Mouse (Mus musculus): ENCODE data around the gene Dyrk3. TPM values are rescaled to one million over a fixed set of nuclear protein-coding genes. Genes with fewer than 3 reads are reported as not detected.

Dyrk3 gene
- polyA plus RNA-seq, 1 experiment from 2014 or later, result 17.6 TPM

DNA sequence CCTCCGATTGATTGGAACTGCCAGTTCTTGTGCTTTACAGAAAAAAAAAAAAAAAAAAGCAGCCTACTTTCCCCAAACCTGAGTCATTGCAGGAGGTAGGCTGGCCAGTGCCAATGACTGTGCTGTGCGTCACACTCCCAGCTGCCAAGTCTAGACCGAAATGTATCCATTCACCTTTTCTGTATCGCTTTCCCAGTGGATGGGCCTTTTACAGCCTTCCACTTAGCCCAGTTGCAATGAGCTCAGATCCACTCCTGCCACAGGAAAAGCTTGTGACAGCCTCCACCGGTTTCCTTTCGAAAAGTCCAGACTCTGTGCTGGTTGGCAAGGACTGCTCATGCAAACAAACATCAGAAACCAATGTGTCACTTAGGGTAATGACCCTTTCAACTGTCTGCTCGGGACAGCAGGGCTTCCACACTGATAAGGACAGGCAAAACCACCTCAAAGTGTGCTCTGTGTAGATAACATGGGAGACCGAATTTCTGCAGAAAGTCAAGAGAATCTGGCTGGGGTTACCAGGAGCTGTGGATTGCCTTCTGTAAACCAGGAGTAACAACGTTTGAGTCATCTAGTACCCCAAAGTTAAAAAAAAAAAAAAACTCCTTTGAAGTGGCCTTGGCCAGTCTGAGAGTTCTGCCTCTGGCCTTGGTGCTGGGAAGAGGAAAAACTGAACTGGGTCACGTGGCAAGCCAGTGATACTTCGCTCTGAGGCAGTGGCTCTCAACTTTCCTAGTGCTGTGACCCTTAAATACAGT is 12.0 kb downstream of the Dyrk3 start:
- H3K27me3 ChIP-seq (replicated peaks), result peaks cover 7% of the 10 kb centered on the region; the same call in 1 of the 2 replicates
- H3K4me1 ChIP-seq, result peaks cover 63% of the 10 kb centered on the region
- peak overlapping the region; percentile 51 for H3K4me3 ChIP-seq
- peaks cover 13% of the 10 kb centered on the region; the same call in 1 of the 2 replicates for H3K9me3 ChIP-seq (replicated peaks)
- peaks cover 45% of the 10 kb centered on the region for H3K36me3 ChIP-seq
- peak overlapping the region; percentile 99 for H3K27ac ChIP-seq
- peak; percentile 97 for ATAC-seq
- peak overlapping the region; percentile 71 for H3K4me2 ChIP-seq
- 9% methylated on average over 11 of the region's 11 CpGs for WGBS (ENCODE audit: insufficient replicate concordance)
- H3K9ac ChIP-seq, result peak overlapping the region; percentile 67

DNA sequence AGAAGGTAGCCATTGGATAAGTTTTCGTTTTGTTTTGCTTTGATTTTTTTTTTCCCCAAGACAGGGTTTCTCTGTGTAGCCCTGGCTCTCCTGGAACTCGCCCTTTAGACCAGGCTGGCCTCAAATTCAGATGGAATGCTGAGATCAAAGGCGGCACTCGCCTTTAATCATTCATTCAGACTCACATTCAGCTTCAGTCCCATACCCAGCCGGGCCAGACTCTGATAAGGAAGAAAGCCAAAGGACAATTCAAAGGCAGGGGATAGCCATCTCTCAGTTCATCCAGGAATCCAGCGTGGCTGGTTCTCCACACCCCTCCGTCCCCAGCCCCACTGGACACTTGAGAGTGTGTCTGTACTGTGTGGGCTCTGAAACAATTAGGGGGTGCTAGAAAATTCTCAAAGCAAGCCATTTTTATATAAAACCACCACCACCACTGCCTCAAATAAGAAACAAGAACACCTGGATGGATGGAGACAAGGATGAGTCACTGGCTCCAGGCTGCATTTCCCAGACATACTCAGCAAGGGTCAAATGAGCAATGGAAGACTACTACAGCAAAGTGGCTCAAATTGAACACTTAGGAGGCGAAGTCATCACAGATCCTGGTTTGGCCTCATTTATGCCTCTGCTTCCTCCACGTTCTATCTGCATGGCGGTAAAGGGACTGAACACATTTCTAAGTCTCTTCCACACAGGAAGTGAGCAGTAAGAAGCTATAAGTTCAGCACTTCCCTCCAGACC is 14.4 kb downstream of the Dyrk3 start:
- 59% methylated on average over 10 of the region's 10 CpGs for WGBS (ENCODE audit: insufficient replicate concordance)
- peaks cover 7% of the 10 kb centered on the region; the same call in 1 of the 2 replicates for H3K27me3 ChIP-seq (replicated peaks)
- H3K27ac ChIP-seq, result no peak overlapping the region
- H3K4me2 ChIP-seq, result no peak overlapping the region
- H3K4me1 ChIP-seq, result peaks cover 61% of the 10 kb centered on the region
- no peak overlapping the region for H3K4me3 ChIP-seq
- H3K9ac ChIP-seq, result no peak overlapping the region
- H3K9me3 ChIP-seq (replicated peaks), result no peaks in the 10 kb centered on the region
- peaks cover 20% of the 10 kb centered on the region for H3K36me3 ChIP-seq
- ATAC-seq, result no peak

DNA sequence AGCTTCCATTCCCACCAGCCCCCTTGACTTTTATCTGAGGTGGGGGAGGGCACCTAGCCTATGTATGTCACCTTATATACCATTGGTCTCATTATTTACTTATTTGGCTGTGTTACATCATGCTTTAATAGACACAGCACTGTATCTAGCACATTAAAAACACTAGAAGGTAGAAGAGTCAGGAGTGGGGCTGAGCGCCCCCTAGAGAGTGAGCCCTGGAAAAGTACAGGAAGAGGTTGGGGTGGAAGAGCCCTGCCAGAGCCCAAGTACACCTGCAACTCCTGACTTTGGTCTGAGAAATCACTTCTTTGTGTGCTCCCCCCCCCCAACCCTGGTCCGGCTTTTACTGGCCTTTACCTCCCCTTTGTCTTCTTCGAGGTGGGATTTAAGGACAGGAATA is 16.2 kb downstream of the Dyrk3 start:
- no peak for ATAC-seq
- no peak overlapping the region for H3K9ac ChIP-seq
- H3K27ac ChIP-seq, result no peak overlapping the region
- no peaks in the 10 kb centered on the region for H3K9me3 ChIP-seq (replicated peaks)
- peaks cover 53% of the 10 kb centered on the region for H3K4me1 ChIP-seq
- H3K36me3 ChIP-seq, result peaks cover 3% of the 10 kb centered on the region
- H3K4me2 ChIP-seq, result no peak overlapping the region
- peaks cover 7% of the 10 kb centered on the region; the same call in 1 of the 2 replicates for H3K27me3 ChIP-seq (replicated peaks)
- no peak overlapping the region for H3K4me3 ChIP-seq
- 23% methylated on average over 3 of the region's 3 CpGs for WGBS (ENCODE audit: insufficient replicate concordance)

DNA sequence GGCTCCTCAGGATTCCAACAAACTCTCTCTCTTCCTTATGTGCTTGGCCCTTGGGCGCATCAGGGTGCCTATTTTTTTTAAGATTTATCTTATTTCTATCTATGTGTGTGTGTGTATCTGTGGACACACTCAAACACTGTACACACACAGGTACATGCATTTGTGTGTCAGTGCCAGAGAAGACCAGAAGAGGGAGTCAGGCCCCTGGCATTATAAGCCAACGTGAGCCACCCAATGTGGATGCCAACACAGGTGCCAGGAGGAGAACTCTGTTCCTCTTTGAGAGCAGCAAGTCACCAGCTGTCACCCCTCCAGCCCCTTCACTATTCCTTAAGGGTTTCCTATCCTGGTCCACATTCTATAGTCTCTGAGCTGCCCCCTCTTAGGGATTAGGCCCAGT is 19.1 kb downstream of the Dyrk3 start:
- Histone ChIP-seq H3K4me2 (no peak overlapping the region), H3K9me3 (replicated peaks) (no peaks in the 10 kb centered on the region), H3K4me1 (peaks cover 28% of the 10 kb centered on the region), H3K27me3 (replicated peaks) (peaks cover 21% of the 10 kb centered on the region), H3K27ac (no peak overlapping the region), H3K36me3 (no peaks in the 10 kb centered on the region), H3K9ac (no peak overlapping the region), H3K4me3 (no peak overlapping the region)
- peak; percentile 49 for ATAC-seq
- WGBS (ENCODE audit: insufficient replicate concordance), result 42% methylated on average over 2 of the region's 2 CpGs

DNA sequence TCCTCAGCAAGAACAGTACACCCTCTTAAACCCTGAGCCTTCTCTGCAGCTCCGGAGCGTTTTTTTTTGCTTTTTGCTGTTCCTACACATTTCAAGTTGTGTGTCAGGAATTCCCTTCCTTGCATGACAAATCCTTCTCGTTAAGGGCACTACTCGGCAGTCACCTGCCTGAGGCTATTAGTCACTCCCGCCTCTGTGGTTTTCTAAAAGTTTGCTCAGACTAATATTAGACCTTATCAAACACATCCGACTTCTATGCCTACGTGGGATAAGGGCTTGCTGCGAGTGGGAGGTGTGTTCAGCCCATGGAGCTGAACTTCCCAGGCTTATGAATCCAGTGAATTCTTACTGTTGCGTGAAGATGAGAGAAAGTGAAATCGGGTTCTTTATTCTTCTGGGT is 19.6 kb downstream of the Dyrk3 start:
- ATAC-seq, result no peak
- H3K4me1 ChIP-seq, result peaks cover 23% of the 10 kb centered on the region
- no peak overlapping the region for H3K27ac ChIP-seq
- no peak overlapping the region for H3K9ac ChIP-seq
- no peak overlapping the region for H3K4me2 ChIP-seq
- no peak overlapping the region for H3K4me3 ChIP-seq
- H3K36me3 ChIP-seq, result no peaks in the 10 kb centered on the region
- WGBS (ENCODE audit: insufficient replicate concordance), result 39% methylated on average over 10 of the region's 10 CpGs
- peaks cover 24% of the 10 kb centered on the region for H3K27me3 ChIP-seq (replicated peaks)
- H3K9me3 ChIP-seq (replicated peaks), result no peaks in the 10 kb centered on the region

DNA sequence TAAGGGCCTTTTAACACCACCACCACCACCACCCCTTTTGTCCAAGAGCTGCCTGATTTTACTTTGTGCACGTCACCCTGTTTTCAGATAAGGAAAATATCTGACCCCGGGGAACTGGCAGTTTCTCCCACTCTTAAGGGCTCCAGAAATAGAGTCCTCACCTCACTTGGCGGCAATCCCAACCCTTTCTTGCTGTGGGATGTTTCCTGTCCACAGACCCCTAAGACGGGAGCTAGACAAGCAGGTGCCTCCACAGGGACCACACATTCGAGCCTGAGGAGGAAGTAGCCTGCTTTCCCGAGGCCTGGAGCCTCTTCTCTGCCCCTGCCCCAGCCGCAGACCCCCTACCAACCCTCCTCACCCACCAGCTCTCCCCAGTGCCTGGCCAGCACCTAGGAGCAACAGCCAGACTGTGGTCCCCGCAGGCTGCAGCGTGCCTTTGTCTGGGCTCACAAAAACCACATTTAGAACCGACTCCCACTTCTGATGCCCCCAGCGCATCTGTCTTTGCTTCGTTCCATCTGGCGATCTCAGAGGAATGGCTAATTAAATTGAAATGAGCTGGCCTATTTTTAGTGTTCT is 21.6 kb downstream of the Dyrk3 start:
- Histone ChIP-seq H3K36me3 (no peaks in the 10 kb centered on the region), H3K27ac (no peak overlapping the region), H3K4me1 (peaks cover 16% of the 10 kb centered on the region), H3K27me3 (replicated peaks) (peaks cover 16% of the 10 kb centered on the region), H3K4me3 (no peak overlapping the region), H3K4me2 (no peak overlapping the region), H3K9ac (no peak overlapping the region), H3K9me3 (replicated peaks) (no peaks in the 10 kb centered on the region)
- 39% methylated on average over 13 of the region's 13 CpGs for WGBS (ENCODE audit: insufficient replicate concordance)
- ATAC-seq, result no peak

DNA sequence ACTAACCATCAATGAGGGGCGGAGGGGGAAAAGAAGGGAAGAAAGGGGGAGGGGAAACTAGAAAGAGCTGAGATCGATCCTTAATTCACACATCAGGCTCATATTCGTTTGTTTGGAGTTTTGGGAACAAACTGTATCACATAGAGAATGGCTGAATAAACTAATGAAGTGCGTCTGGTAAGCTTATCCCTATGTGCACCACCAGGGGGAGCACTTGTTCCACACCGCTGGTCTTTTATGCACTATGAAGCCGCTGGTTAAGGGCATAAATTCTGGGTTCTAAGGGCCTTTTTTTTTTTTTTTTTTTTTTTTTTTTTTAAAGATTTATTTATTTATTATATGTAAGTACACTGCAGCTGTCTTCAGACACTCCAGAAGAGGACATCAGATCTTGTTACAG is 22.2 kb downstream of the Dyrk3 start:
- ATAC-seq, result peak; percentile 42; the same call in 1 of the 2 replicates
- H3K9ac ChIP-seq, result no peak overlapping the region

DNA sequence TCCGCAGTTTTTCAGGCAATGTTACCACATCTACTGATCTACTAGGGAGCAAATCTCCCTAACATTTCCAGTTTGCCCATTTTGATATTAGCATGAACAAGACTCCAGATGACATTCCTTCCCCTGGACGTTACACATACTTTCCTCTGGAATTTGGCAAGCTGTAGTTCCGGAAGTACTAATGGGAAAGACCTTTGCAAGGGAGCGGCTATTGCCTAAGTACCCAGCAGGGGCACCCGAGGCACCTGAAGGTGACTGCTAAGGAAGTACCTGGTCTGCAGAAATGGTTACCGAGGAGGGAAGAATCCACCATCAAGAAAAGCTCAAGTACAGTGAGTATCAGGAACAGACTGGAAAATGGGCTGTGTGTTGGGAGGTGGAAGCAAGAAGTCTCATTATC is 25.6 kb downstream of the Dyrk3 start:
- no peaks in the 10 kb centered on the region for H3K9me3 ChIP-seq (replicated peaks)
- H3K9ac ChIP-seq, result no peak overlapping the region
- 45% methylated on average over 6 of the region's 6 CpGs for WGBS (ENCODE audit: insufficient replicate concordance)
- H3K36me3 ChIP-seq, result no peaks in the 10 kb centered on the region
- H3K4me1 ChIP-seq, result peaks cover 5% of the 10 kb centered on the region; the same call in 1 of the 2 replicates
- no peak overlapping the region for H3K4me2 ChIP-seq
- no peak for ATAC-seq
- no peak overlapping the region for H3K27ac ChIP-seq
- H3K4me3 ChIP-seq, result no peak overlapping the region
- H3K27me3 ChIP-seq (replicated peaks), result peaks cover 16% of the 10 kb centered on the region

More for the DNA sequence above, 22.2 kb downstream of the Dyrk3 start:
- 8% methylated on average over 6 of the region's 6 CpGs for WGBS (ENCODE audit: insufficient replicate concordance)
- H3K27ac ChIP-seq, result no peak overlapping the region
- H3K4me3 ChIP-seq, result no peak overlapping the region
- no peaks in the 10 kb centered on the region for H3K36me3 ChIP-seq
- no peaks in the 10 kb centered on the region for H3K9me3 ChIP-seq (replicated peaks)
- H3K4me1 ChIP-seq, result peaks cover 16% of the 10 kb centered on the region
- H3K4me2 ChIP-seq, result no peak overlapping the region
- peaks cover 16% of the 10 kb centered on the region for H3K27me3 ChIP-seq (replicated peaks)

DNA sequence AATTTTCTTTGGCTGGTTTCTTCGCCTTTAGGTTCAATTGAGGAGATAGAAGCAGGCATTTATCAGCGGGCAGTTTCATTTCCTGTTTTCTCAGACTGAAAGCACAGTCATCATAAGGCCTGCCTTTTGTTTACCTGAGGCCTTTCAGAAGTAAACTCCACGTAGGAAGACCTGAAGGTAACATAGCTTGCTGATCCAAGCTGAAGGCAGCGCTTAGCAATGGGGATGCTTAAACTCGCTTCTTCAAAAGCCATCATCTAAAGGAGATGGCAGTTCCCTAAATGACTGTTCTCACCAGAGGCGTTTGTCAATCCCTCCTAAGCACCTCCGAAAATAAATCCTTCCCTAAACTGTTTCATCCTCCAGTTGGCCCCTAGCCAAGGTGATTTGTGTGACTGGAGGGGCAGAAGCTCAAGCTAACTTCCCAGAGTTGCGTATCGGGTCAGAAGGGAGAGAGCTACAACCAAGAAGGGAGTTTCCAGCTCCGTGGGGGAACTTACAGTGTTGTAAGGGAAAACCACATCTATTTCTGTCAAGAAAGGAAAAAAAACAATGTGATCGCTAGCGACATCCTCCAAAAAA is 27.5 kb downstream of the Dyrk3 start:
- Histone ChIP-seq H3K27ac (no peak overlapping the region), H3K9ac (no peak overlapping the region), H3K4me2 (no peak overlapping the region), H3K4me3 (no peak overlapping the region), H3K36me3 (no peaks in the 10 kb centered on the region), H3K4me1 (no peaks in the 10 kb centered on the region), H3K9me3 (replicated peaks) (no peaks in the 10 kb centered on the region), H3K27me3 (replicated peaks) (peaks cover 16% of the 10 kb centered on the region)
- WGBS (ENCODE audit: insufficient replicate concordance), result 37% methylated on average over 12 of the region's 12 CpGs
- ATAC-seq, result no peak

DNA sequence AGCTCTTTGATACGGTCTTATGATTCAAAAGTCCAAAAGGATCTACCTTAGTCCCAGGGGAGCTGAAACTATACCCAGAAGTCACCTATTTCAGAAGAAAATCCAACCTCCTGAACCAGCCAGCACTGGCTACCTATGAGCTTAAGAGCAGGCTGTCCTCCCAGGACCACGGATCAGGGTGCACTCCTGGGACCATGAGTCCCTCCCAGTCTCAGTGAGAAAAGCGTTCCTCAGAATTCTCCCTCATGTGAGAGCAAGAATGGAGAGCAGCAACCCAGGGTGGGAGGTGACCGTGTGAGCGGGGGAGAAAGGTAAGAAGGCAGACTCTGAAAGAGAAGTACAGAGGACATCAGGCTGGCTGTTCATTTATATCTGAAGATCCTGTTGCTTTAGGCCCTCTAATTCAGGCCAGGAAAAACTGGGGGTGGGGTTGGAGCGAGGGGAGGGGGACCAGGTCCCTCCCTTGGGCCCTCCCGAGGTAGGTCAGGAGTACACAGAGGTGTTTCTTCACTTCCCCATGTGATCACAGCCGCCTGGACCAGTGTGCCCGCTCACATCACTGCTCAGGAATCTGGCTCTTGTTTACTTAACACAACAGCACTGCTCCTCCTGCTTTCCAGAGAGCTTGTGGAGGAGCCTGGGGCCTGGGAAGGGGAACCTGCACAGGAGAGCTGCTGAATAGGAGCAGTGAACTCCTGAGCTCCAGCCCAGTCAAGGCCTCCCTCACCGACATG is 30.4 kb downstream of the Dyrk3 start:
- Histone ChIP-seq H3K4me1 (peaks cover 13% of the 10 kb centered on the region), H3K27me3 (replicated peaks) (peaks cover 4% of the 10 kb centered on the region; the same call in 1 of the 2 replicates), H3K27ac (no peak overlapping the region), H3K4me3 (no peak overlapping the region), H3K9ac (no peak overlapping the region), H3K36me3 (no peaks in the 10 kb centered on the region), H3K4me2 (no peak overlapping the region), H3K9me3 (replicated peaks) (no peaks in the 10 kb centered on the region)
- WGBS (ENCODE audit: insufficient replicate concordance), result 72% methylated on average over 10 of the region's 10 CpGs
- ATAC-seq, result peak; percentile 46

DNA sequence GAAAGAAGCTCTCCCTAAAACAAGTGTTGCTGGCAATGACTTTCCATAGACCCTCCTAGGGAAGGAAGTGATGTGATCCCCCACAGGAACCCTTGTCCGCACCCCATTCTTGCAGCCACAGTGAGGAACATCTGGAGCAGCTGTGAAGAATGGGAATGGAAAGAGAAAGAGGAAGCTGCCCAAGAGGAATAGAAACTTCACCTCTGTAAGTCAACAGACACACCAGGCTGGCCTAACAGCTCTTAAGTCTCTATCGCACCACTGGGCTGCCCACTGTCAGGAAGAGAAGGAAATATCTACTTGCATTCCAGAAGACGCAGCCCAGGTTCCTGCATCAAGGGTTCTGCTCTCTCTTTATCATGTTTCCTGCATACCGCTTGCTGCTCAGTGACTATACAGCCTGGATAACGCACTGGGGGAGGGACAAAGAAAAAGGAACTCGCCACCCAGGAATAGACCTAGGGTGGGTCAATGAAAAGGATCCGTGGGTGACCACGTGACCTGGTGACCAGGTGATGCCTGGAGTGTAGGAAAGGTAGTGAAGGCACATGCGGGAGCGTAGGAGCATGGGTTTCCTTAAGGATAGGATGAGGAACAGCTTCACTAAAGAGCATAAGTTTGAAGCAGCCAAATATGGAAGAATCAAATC is 34.2 kb downstream of the Dyrk3 start:
- no peak for ATAC-seq
- Histone ChIP-seq H3K27me3 (replicated peaks) (peaks cover 4% of the 10 kb centered on the region; the same call in 1 of the 2 replicates), H3K9me3 (replicated peaks) (no peaks in the 10 kb centered on the region), H3K9ac (no peak overlapping the region), H3K4me2 (no peak overlapping the region), H3K4me3 (no peak overlapping the region), H3K27ac (0 out of 2 replicates have a peak overlapping the region, but pooled peaks have one; percentile 33), H3K4me1 (peaks cover 18% of the 10 kb centered on the region), H3K36me3 (no peaks in the 10 kb centered on the region)
- 32% methylated on average over 10 of the region's 10 CpGs for WGBS (ENCODE audit: insufficient replicate concordance)

Measured in liver, embryonic 12.5 days (tissue).